Mouse (Mus musculus): Measurements from ENCODE around the gene Adcy9. TPM values are rescaled to one million over a fixed set of nuclear protein-coding genes. Genes with fewer than 3 reads are reported as not detected.

Gene Adcy9
- polyA plus RNA-seq, 1 experiment: 10.4 TPM

GRCm38 (mm10) chr16:4276621-4277020 lies 143.7 kb downstream of the Adcy9 start:
- TF ChIP-seq CTCF (IDR thresholded peaks at IDR 0.05; ENCODE audit: extremely low read depth, insufficient read length, insufficient replicate concordance, low read depth, low read length): no peak
- TF ChIP-seq POLR2A (IDR thresholded peaks at IDR 0.05; ENCODE audit: low read depth, low read length): no peak
- Histone ChIP-seq H3K27ac (ENCODE audit: insufficient read depth, low read depth, low read length) (no peak overlapping the region), H3K27me3 (ENCODE audit: control insufficient read depth, insufficient read depth, low read length) (no peaks in the 10 kb centered on the region), H3K4me1 (ENCODE audit: control insufficient read depth, insufficient read depth, insufficient read length, low read length) (no peaks in the 10 kb centered on the region), H3K4me3 (ENCODE audit: low read depth, low read length) (no peak overlapping the region), H3K36me3 (ENCODE audit: control insufficient read depth, insufficient read depth, low read length) (no peaks in the 10 kb centered on the region)
- WGBS: 92% methylated on average over 5 of the region's 5 CpGs

GRCm38 (mm10) chr16:4276151-4276550 lies 144.1 kb downstream of the Adcy9 start:
- WGBS: 84% methylated on average over 2 of the region's 2 CpGs
- Histone ChIP-seq H3K36me3 (ENCODE audit: control insufficient read depth, insufficient read depth, low read length) (no peaks in the 10 kb centered on the region), H3K4me3 (ENCODE audit: low read depth, low read length) (no peak overlapping the region), H3K27ac (ENCODE audit: insufficient read depth, low read depth, low read length) (no peak overlapping the region), H3K4me1 (ENCODE audit: control insufficient read depth, insufficient read depth, insufficient read length, low read length) (no peaks in the 10 kb centered on the region), H3K27me3 (ENCODE audit: control insufficient read depth, insufficient read depth, low read length) (no peaks in the 10 kb centered on the region)
- TF ChIP-seq POLR2A (IDR thresholded peaks at IDR 0.05; ENCODE audit: low read depth, low read length): no peak
- TF ChIP-seq CTCF (IDR thresholded peaks at IDR 0.05; ENCODE audit: extremely low read depth, insufficient read length, insufficient replicate concordance, low read depth, low read length): no peak

- Histone ChIP-seq H3K27me3 (ENCODE audit: control insufficient read depth, insufficient read depth, low read length) (no peaks in the 10 kb centered on the region), H3K4me3 (ENCODE audit: low read depth, low read length) (no peak overlapping the region), H3K4me1 (ENCODE audit: control insufficient read depth, insufficient read depth, insufficient read length, low read length) (no peaks in the 10 kb centered on the region), H3K36me3 (ENCODE audit: control insufficient read depth, insufficient read depth, low read length) (no peaks in the 10 kb centered on the region), H3K27ac (ENCODE audit: insufficient read depth, low read depth, low read length) (no peak overlapping the region)
- WGBS: 36% methylated on average over 12 of the region's 12 CpGs
- TF ChIP-seq CTCF (IDR thresholded peaks at IDR 0.05; ENCODE audit: extremely low read depth, insufficient read length, insufficient replicate concordance, low read depth, low read length) (no peak), POLR2A (IDR thresholded peaks at IDR 0.05; ENCODE audit: low read depth, low read length) (no peak)
Observed at GRCm38 (mm10) chr16:4273702-4274476, 146.4 kb downstream of the Adcy9 start.

GRCm38 (mm10) chr16:4272254-4272653 lies 148.0 kb downstream of the Adcy9 start:
- no peaks in the 10 kb centered on the region for H3K27me3 ChIP-seq (ENCODE audit: control insufficient read depth, insufficient read depth, low read length)

GRCm38 (mm10) chr16:4270911-4271310 lies 149.4 kb downstream of the Adcy9 start:
- no peak overlapping the region for H3K4me3 ChIP-seq (ENCODE audit: low read depth, low read length)
- 35% methylated on average over 1 of the region's 1 CpGs for WGBS
- no peaks in the 10 kb centered on the region for H3K36me3 ChIP-seq (ENCODE audit: control insufficient read depth, insufficient read depth, low read length)
- no peak overlapping the region for H3K27ac ChIP-seq (ENCODE audit: insufficient read depth, low read depth, low read length)
- peaks cover 4% of the 10 kb centered on the region for H3K4me1 ChIP-seq (ENCODE audit: control insufficient read depth, insufficient read depth, insufficient read length, low read length)
- H3K27me3 ChIP-seq (ENCODE audit: control insufficient read depth, insufficient read depth, low read length): no peaks in the 10 kb centered on the region
- TF ChIP-seq POLR2A (IDR thresholded peaks at IDR 0.05; ENCODE audit: low read depth, low read length) (no peak), CTCF (IDR thresholded peaks at IDR 0.05; ENCODE audit: extremely low read depth, insufficient read length, insufficient replicate concordance, low read depth, low read length) (no peak)

More at GRCm38 (mm10) chr16:4272254-4272653, 148.0 kb downstream of the Adcy9 start:
- Histone ChIP-seq H3K4me1 (ENCODE audit: control insufficient read depth, insufficient read depth, insufficient read length, low read length) (peaks cover 4% of the 10 kb centered on the region), H3K27ac (ENCODE audit: insufficient read depth, low read depth, low read length) (no peak overlapping the region), H3K4me3 (ENCODE audit: low read depth, low read length) (no peak overlapping the region), H3K36me3 (ENCODE audit: control insufficient read depth, insufficient read depth, low read length) (no peaks in the 10 kb centered on the region)
- TF ChIP-seq CTCF (IDR thresholded peaks at IDR 0.05; ENCODE audit: extremely low read depth, insufficient read length, insufficient replicate concordance, low read depth, low read length) (peak; percentile 20; the same call in 1 of the 2 replicates), POLR2A (IDR thresholded peaks at IDR 0.05; ENCODE audit: low read depth, low read length) (no peak)
- 44% methylated on average over 3 of the region's 3 CpGs for WGBS

GRCm38 (mm10) chr16:4267857-4268666 lies 152.2 kb downstream of the Adcy9 start:
- Histone ChIP-seq H3K4me1 (ENCODE audit: control insufficient read depth, insufficient read depth, insufficient read length, low read length) (peaks cover 6% of the 10 kb centered on the region), H3K27me3 (ENCODE audit: control insufficient read depth, insufficient read depth, low read length) (no peaks in the 10 kb centered on the region), H3K27ac (ENCODE audit: insufficient read depth, low read depth, low read length) (no peak overlapping the region), H3K4me3 (ENCODE audit: low read depth, low read length) (peak overlapping the region; percentile 63), H3K36me3 (ENCODE audit: control insufficient read depth, insufficient read depth, low read length) (no peaks in the 10 kb centered on the region)
- WGBS: 8% methylated on average over 40 of the region's 40 CpGs
- peak; percentile 75 for TF ChIP-seq CTCF (IDR thresholded peaks at IDR 0.05; ENCODE audit: extremely low read depth, insufficient read length, insufficient replicate concordance, low read depth, low read length)
- TF ChIP-seq POLR2A (IDR thresholded peaks at IDR 0.05; ENCODE audit: low read depth, low read length): no peak

GRCm38 (mm10) chr16:4267453-4267852 lies 152.8 kb downstream of the Adcy9 start:
- H3K27ac ChIP-seq (ENCODE audit: insufficient read depth, low read depth, low read length): no peak overlapping the region
- no peak overlapping the region; the same call in 1 of the 2 replicates for H3K4me3 ChIP-seq (ENCODE audit: low read depth, low read length)

More at GRCm38 (mm10) chr16:4267453-4267852, 152.8 kb downstream of the Adcy9 start:
- no peak for TF ChIP-seq CTCF (IDR thresholded peaks at IDR 0.05; ENCODE audit: extremely low read depth, insufficient read length, insufficient replicate concordance, low read depth, low read length)
- TF ChIP-seq POLR2A (IDR thresholded peaks at IDR 0.05; ENCODE audit: low read depth, low read length): no peak
- no peaks in the 10 kb centered on the region for H3K27me3 ChIP-seq (ENCODE audit: control insufficient read depth, insufficient read depth, low read length)
- H3K4me1 ChIP-seq (ENCODE audit: control insufficient read depth, insufficient read depth, insufficient read length, low read length): peaks cover 6% of the 10 kb centered on the region
- no peaks in the 10 kb centered on the region for H3K36me3 ChIP-seq (ENCODE audit: control insufficient read depth, insufficient read depth, low read length)
- WGBS: 67% methylated on average over 9 of the region's 9 CpGs

Data from small intestine, adult 2 months (tissue).